Mouse (Mus musculus) mesoderm, embryonic 11.5 days (tissue): ENCODE measurements around the gene Ppp1r14c.
"Not testable (repeated sequence)": the region's sequence is repeated elsewhere in the genome, so short reads cannot be mapped to it uniquely, and the experiment has no call there.

ENCODE experiments used
- DNase-seq: peaks from one replicate; pipeline ENCODE4 v3.0.0-alpha.2; 2012; ENCODE audit warnings: low read depth, low spot score

The Ppp1r14c gene

DNA sequence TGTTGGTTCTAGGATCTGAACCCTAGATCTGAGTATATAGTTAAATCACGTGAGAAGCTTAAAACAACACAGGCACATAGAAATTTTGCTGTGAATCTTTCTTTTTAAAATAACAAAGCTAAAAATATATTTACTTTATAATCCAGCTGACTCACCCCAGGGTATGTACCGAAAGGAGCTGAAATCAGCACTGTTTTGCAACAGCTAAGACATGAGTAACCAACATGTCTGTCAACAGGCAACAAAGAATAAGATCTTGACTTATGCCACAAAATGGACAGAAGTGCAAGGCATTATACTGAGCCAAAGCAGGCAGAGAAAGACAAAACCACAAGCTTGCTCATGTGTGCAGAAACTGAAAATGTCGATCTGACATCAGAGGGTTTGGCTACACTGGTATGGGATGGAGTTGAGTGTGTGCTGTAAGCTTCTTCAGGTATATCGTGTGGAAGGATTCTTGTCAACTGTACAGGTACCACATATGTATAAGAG is 100.3 kb downstream of the Ppp1r14c start:
- DNase-seq = no peak

- DNase-seq = no peak
Observed at GRCm38 (mm10) chr10:3468590-3468989, 102.7 kb downstream of the Ppp1r14c start.

- no peak for DNase-seq
Observed at GRCm38 (mm10) chr10:3476611-3477010, 110.8 kb downstream of the Ppp1r14c start.

DNA sequence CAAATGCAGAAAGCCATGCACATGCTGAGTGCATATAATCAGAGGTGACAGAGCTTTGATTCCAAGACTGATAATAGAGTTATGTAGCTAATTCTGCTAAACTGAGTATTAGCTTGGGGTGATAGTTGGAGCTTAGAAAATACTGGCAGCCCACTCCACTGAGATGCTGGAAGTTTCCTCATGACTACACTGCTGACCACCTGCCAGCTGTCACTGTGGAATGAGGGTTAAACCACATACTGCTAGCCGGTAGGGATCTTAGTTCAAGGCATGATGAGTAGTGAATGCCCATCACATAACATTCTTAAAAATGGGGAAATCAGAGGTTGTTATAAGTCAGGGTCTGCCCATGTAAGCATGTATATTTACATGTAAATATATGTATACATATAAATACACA is 113.9 kb downstream of the Ppp1r14c start:
- DNase-seq = no peak

DNA sequence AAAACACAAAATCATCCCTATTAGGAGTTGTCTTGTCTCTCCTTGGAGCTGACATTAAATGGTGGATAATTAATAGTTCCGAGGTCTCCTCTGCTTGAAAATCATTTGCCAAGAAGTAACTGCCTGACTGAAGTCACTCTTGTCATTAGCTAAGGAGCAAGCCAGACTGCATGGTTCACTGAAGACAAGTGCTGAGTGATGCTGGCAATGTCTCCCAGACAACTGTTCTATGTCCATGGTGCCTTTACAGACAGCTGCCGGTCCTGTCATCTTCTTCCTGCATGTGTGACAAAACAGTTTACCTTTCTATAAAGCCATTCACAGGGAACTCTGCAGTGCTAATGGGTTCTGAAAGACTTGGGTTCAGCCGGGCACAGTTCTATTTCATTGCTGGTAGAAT is 124.2 kb downstream of the Ppp1r14c start:
- DNase-seq = no peak

- no peak for DNase-seq
Observed at GRCm38 (mm10) chr10:3496791-3497190, 130.9 kb downstream of the Ppp1r14c start.

- DNase-seq = not testable (repeated sequence)
Observed at GRCm38 (mm10) chr10:3500846-3501245, 135.0 kb downstream of the Ppp1r14c start.

- peak; percentile 72 for DNase-seq
Observed at GRCm38 (mm10) chr10:3507484-3508221, 141.8 kb downstream of the Ppp1r14c start.

- no peak for DNase-seq
Observed at GRCm38 (mm10) chr10:3508222-3508588, 142.3 kb downstream of the Ppp1r14c start.

GRCm38 (mm10) chr10:3508746-3509145 is 142.9 kb downstream of the Ppp1r14c start:
- DNase-seq = no peak

DNA sequence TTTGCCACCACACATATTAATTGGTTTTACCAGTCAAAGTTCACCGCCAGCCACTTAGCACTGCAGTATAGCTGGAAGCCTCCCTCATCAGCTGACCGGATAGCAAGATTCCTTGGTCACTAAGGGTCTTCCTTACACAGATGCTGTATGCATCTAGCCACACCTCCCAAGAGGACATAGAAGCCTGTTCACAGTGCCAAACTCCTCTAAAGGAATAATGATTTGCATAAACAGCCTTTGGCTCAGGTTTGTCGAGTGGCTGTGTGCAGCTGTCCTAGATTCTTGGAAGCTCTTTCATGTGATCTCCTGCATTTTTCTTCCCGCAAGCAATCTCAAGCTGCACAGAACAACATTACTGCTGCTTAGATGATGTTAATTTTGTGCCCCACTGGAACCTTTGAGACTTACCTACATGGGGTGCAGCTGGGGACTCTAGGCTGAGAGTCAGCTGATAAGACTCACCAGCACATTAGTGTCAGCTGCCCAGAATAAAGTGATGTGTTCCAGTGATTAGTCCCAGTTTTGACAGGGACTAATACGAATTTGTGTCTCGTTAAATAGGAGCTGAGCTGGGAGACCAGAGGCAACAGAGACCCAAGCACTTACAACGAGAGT is 143.9 kb downstream of the Ppp1r14c start:
- DNase-seq = no peak

DNA sequence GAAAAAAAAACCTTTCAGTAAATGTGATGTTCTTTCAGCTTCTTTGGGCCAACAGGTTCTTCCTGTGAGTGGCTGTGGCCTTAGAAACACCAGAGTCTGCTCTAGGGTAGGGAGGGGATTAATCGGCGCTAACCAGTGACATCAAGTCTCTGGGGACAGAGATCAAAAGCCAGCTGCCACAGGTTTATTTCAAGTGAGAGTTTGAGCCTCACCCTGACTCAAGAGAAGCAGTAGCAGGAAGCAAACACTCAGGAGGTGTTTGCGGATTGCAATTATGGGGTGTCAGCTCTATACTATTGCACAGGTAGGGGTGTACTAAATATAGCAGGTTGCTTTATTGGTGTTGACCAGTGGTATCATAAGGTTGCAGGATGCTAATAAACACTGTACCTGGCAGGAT is 144.6 kb downstream of the Ppp1r14c start:
- no peak for DNase-seq

GRCm38 (mm10) chr10:3511401-3511800 is 145.5 kb downstream of the Ppp1r14c start:
- no peak for DNase-seq

- no peak for DNase-seq
Observed at GRCm38 (mm10) chr10:3512620-3513305, 146.9 kb downstream of the Ppp1r14c start.

DNA sequence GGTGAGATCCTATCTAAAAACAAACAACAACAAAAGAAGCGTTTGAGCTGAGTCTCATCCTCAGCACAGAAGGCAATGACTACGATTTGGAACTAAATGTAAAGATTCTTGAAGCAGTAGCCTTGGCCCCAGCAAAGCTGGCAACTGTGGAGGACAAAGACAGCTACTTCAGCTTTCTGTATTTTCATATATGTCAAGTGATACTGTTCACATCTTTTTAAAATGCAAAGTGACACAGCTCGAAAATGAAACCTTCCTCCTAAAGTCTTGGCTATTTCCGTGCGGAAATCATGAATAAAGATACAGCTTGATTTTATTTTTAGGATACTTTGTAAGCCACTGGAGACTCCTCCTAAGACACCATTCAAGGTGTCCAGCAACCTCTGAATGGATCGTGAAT is 148.1 kb downstream of the Ppp1r14c start:
- DNase-seq = no peak
